Mouse (Mus musculus) CH12.LX (cell line): ENCODE data around the gene Dtnb. TPM values are rescaled to one million over a fixed set of nuclear protein-coding genes. Genes with fewer than 3 reads are reported as not detected.
A peak's percentile ranks its signal among the peaks of the same experiment; 100 is the strongest.
"Not testable (repeated sequence)": the region's sequence is repeated elsewhere in the genome, so short reads cannot be mapped to it uniquely, and the experiment has no call there.

ENCODE experiments used
- DNase-seq: peaks from one replicate; pipeline ENCODE4 v3.0.0-alpha.2; 2013; ENCODE audit errors: extremely low read depth
- H3K27ac ChIP-seq: 2 replicates; pipeline ENCODE4 v1.5.1; 2012; ENCODE audit warnings: low read depth, mild to moderate bottlenecking, control low read depth, moderate library complexity; ENCODE audit not compliant: insufficient read depth
- H3K27me3 ChIP-seq: replicated peaks from 2 replicates; pipeline ENCODE3; 2012; ENCODE audit warnings: inconsistent platforms
- H3K36me3 ChIP-seq, 2 experiments: replicated peaks in 1 of 2; 2 replicates each; pipeline versions ENCODE3 to v1.6.1; 2012; ENCODE audit warnings: inconsistent platforms in 1 of 2, low read length in 1 of 2, mild to moderate bottlenecking in 1 of 2, mixed read lengths in 1 of 2, moderate library complexity in 1 of 2; ENCODE audit not compliant: control insufficient read depth in 1 of 2, insufficient read depth in 1 of 2
- H3K4me1 ChIP-seq, 2 experiments: 2 replicates each; pipeline ENCODE4 v1.6.1; 2012; ENCODE audit warnings: inconsistent platforms in 1 of 2, moderate library complexity in 1 of 2; ENCODE audit not compliant: insufficient read depth in 2 of 2, control insufficient read depth in 1 of 2
- H3K4me2 ChIP-seq: 2 replicates; pipeline ENCODE4 v1.6.1; 2012; ENCODE audit warnings: low read depth, mild to moderate bottlenecking, control low read depth; ENCODE audit not compliant: poor library complexity, insufficient read depth, severe bottlenecking
- H3K4me3 ChIP-seq, 3 experiments: fragments of 150-350 bp in 1 of 3; sonication (generic) in 1 of 3; replicated peaks in 1 of 3; 2 replicates each; pipeline versions ENCODE3 to v1.5.1; 2011 to 2012; ENCODE audit warnings: low read depth in 2 of 3, low read length in 2 of 3, mild to moderate bottlenecking in 2 of 3, moderate library complexity in 2 of 3, control low read depth in 1 of 3, improper control_type of control experiment in 1 of 3, inconsistent platforms in 1 of 3, mixed read lengths in 1 of 3; ENCODE audit not compliant: poor library complexity in 1 of 3
- H3K79me2 ChIP-seq: replicated peaks from 2 replicates; pipeline ENCODE4 v1.6.1; 2012; ENCODE audit warnings: mild to moderate bottlenecking, moderate library complexity; ENCODE audit not compliant: control insufficient read depth, poor library complexity, insufficient read depth, severe bottlenecking; ENCODE audit errors: extremely low read depth
- H3K9ac ChIP-seq: 2 replicates; pipeline ENCODE4 v1.6.1; 2012; ENCODE audit warnings: low read depth, mild to moderate bottlenecking, control low read depth, moderate library complexity; ENCODE audit not compliant: insufficient read depth
- H3K9me3 ChIP-seq: replicated peaks from 2 replicates; pipeline ENCODE3; 2012; ENCODE audit warnings: low read length, inconsistent platforms, mixed read lengths
- ETS1 ChIP-seq: conservative IDR thresholded peaks from 2 replicates; pipeline ENCODE4 v1.6.1; 2012; ENCODE audit warnings: low read depth, mild to moderate bottlenecking, inconsistent platforms, low read length, improper control_type of control experiment, moderate library complexity
- HCFC1 ChIP-seq: IDR thresholded peaks from 2 replicates; pipeline ENCODE4 v1.6.1; 2012; ENCODE audit warnings: low read depth, mild to moderate bottlenecking, inconsistent platforms, low read length, improper control_type of control experiment
- KAT2A ChIP-seq: IDR thresholded peaks from 2 replicates; pipeline ENCODE4 v1.6.1; 2012; ENCODE audit warnings: low read length, improper control_type of control experiment, inconsistent platforms; ENCODE audit not compliant: insufficient replicate concordance
- POLR2AphosphoS2 ChIP-seq: IDR thresholded peaks from 2 replicates; pipeline ENCODE4 v1.6.1; 2011; ENCODE audit warnings: low read depth, low read length, improper control_type of control experiment
- TBP ChIP-seq: conservative IDR thresholded peaks from 2 replicates; pipeline ENCODE4 v1.6.1; 2011; ENCODE audit warnings: low read depth, low read length, improper control_type of control experiment
- dilution Hi-C: fragments of 300-500 bp; cut with MboI; formaldehyde crosslinking; loops from 2 replicates; pipeline ENCODE4 v1.14.3; 2020; ENCODE audit warnings: low sequenced_read_pairs; ENCODE audit not compliant: extremely low pct_unique_long_range_greater_than_20kb, extremely low pct_ligation_motif_present
- in situ Hi-C: fragments of 300-500 bp; cut with MboI; formaldehyde crosslinking; loops from 3 replicates; pipeline ENCODE4 v1.14.3; 2019; ENCODE audit warnings: low sequenced_read_pairs, low pct_ligation_motif_present, low pct_unique_long_range_greater_than_20kb, mixed read lengths
- polyA plus RNA-seq: library from polyadenylated mRNA; unstranded; fragments of >175 nt; gene quantifications from 2 replicates; pipeline ENCODE4 v1.2.1, GENCODE M21; 2012; ENCODE audit warnings: low read depth; ENCODE audit not compliant: insufficient read length
- total RNA-seq, 2 experiments: library from RNA; depleted of rRNA; stranded (reverse); fragments of 300-350 nt in 1 of 2; fragments of >200 nt in 1 of 2; gene quantifications; 2 replicates each; pipeline ENCODE4 v1.2.3; 2012 to 2014

Gene Dtnb
- total and polyA plus RNA-seq, 3 experiments, result 8.1 to 26.0 (median 17.4) TPM

- peak; percentile 33 for TF ChIP-seq HCFC1
Observed at GRCm38 (mm10) chr12:3571787-3572580, at the start of gene Dtnb (continued).

DNA sequence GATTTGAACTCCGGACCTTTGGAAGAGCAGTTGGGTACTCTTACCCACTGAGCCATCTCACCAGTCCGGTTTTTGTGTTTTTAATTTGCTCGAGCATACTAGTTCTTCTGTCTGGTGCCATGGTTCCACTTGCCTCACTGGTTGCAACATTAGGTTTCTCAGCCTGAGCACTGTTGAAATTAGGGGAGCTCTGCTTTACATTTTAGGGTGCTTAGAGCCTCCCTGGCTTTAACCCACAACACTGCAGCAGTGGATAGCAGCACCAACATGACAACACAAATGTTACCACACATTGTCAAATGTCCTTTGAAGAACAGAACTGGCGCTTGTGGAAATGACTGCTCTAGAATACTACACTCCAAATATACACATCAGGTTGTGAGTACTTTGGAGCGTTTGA lies 46.6 kb upstream of the Dtnb start:
- in situ Hi-C loops, result no loop called here
- H3K27ac ChIP-seq, result no peak overlapping the region
- TF ChIP-seq ETS1 (no peak), POLR2AphosphoS2 (no peak), KAT2A (no peak), HCFC1 (no peak)

GRCm38 (mm10) chr12:3535446-3535845 lies 36.7 kb upstream of the Dtnb start:
- H3K4me2 ChIP-seq, H3K9me3 ChIP-seq, H3K27ac ChIP-seq, H3K36me3 ChIP-seq, H3K4me3 ChIP-seq, H3K27me3 ChIP-seq, DNase-seq, H3K79me2 ChIP-seq, dilution Hi-C loops, H3K9ac ChIP-seq, in situ Hi-C loops, H3K4me1 ChIP-seq: not testable (repeated sequence)

More for the DNA sequence above, 46.6 kb upstream of the Dtnb start:
- no peaks in the 10 kb centered on the region for H3K4me1 ChIP-seq
- peaks cover 3% of the 10 kb centered on the region for H3K9me3 ChIP-seq
- H3K27me3 ChIP-seq, result no peaks in the 10 kb centered on the region
- no peak overlapping the region for H3K4me3 ChIP-seq
- H3K79me2 ChIP-seq, result no peaks in the 10 kb centered on the region
- no peak for DNase-seq
- H3K4me2 ChIP-seq, result no peak overlapping the region
- no peaks in the 10 kb centered on the region for H3K36me3 ChIP-seq
- no peak overlapping the region for H3K9ac ChIP-seq
- dilution Hi-C loops, result no loop called here

DNA sequence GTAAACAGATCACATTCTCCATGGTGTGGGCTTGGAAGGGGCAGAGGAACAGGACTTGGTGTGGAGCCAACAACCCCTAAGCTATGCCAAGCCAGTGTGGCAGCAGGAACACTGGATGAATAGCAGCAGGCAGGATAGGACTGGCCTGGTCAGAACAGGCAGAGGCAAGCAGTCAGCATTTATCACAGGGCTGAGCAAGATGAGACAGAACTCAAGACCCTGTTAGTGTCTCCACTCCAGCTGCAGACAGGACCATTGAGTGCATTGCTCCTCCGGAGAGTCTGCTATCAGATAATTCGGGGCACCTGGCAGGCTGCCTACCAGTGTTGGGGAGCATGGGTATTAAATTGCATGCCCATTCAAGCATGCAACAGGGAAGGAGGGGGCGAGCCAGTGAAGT lies 34.6 kb upstream of the Dtnb start:
- Histone ChIP-seq H3K79me2 (no peaks in the 10 kb centered on the region), H3K36me3 (no peaks in the 10 kb centered on the region), H3K9me3 (no peaks in the 10 kb centered on the region), H3K27ac (no peak overlapping the region), H3K4me2 (no peak overlapping the region), H3K27me3 (no peaks in the 10 kb centered on the region), H3K4me3 (no peak overlapping the region), H3K4me1 (no peaks in the 10 kb centered on the region), H3K9ac (no peak overlapping the region)
- dilution Hi-C loops, result no loop called here
- DNase-seq, result no peak
- no peak for TF ChIP-seq TBP
- in situ Hi-C loops, result no loop called here
